Mouse (Mus musculus) lung, postnatal 0 days (tissue): ENCODE results near the gene Rpl13a. TPM values are rescaled to one million over a fixed set of nuclear protein-coding genes. Genes with fewer than 3 reads are reported as not detected.

Experiments used
- ATAC-seq: fragments of 200-750 bp; cut with Nextera tagmentation; 2 replicates; pipeline ENCODE4 v1.8.0; 2017; ENCODE audit warnings: moderate library complexity
- DNase-seq: peaks from one replicate; pipeline ENCODE4 v3.0.0-alpha.2; 2016; ENCODE audit warnings: low spot score
- H3K27ac ChIP-seq: fragments of 300-500 bp; sonication (generic); 2 replicates; pipeline ENCODE4 v1.5.1; 2014; ENCODE audit warnings: antibody characterized with exemption, mild to moderate bottlenecking, low read length, mixed read lengths
- H3K27me3 ChIP-seq: fragments of 300-500 bp; sonication (generic); replicated peaks from 2 replicates; pipeline ENCODE4 v1.6.1; 2014; ENCODE audit warnings: low read length, mixed read lengths; ENCODE audit not compliant: insufficient read depth
- H3K36me3 ChIP-seq: fragments of 300-500 bp; sonication (generic); 2 replicates; pipeline ENCODE4 v1.6.1; 2014; ENCODE audit warnings: low read length, mixed read lengths; ENCODE audit not compliant: insufficient read depth
- H3K4me1 ChIP-seq: fragments of 300-500 bp; sonication (generic); 2 replicates; pipeline ENCODE4 v1.6.1; 2014; ENCODE audit warnings: antibody characterized with exemption, low read depth, low read length, mixed read lengths; ENCODE audit not compliant: insufficient read depth
- H3K4me2 ChIP-seq: fragments of 300-500 bp; sonication (generic); replicated peaks from 2 replicates; pipeline ENCODE4 v1.6.1; 2014; ENCODE audit warnings: low read depth, mild to moderate bottlenecking, low read length, moderate library complexity, mixed read lengths
- H3K4me3 ChIP-seq: fragments of 300-500 bp; sonication (generic); 2 replicates; pipeline ENCODE4 v1.5.1; 2014; ENCODE audit warnings: low read depth, low read length
- H3K9ac ChIP-seq: fragments of 300-500 bp; sonication (generic); replicated peaks from 2 replicates; pipeline ENCODE4 v1.6.1; 2014; ENCODE audit warnings: low read depth, mild to moderate bottlenecking
- H3K9me3 ChIP-seq: fragments of 300-500 bp; sonication (generic); 2 replicates; pipeline ENCODE4 v1.6.1; 2016; ENCODE audit warnings: low read length, mixed read lengths
- CTCF ChIP-seq: IDR thresholded peaks from 2 replicates; pipeline ENCODE4 v1.5.1; 2016; ENCODE audit warnings: antibody characterized with exemption, mild to moderate bottlenecking
- EP300 ChIP-seq: IDR thresholded peaks from 2 replicates; pipeline ENCODE4 v1.6.1; 2016; ENCODE audit warnings: antibody characterized with exemption, mild to moderate bottlenecking, control low read depth
- WGBS: fragments of 180-500 bp; shearing (Covaris S2); extraction: QIAGEN DNeasy Blood & Tissue Kit; methylation state at CpG from one replicate; pipeline ENCODE4 v1.1.7; 2014; 5-methylcytosine and 5-hydroxymethylcytosine counted together
- polyA plus RNA-seq: library from polyadenylated mRNA; unstranded; fragments of >200 nt; fragmentation: Nextera tagmentation; extraction: Ambion mirVana; gene quantifications from 2 replicates; pipeline ENCODE4 v1.2.1, GENCODE M21; 2015

Rpl13a gene
- polyA plus RNA-seq, 1 experiment from 2014 or later = 1,148 TPM

GRCm38 (mm10) chr7:45107052-45107645 is 21.4 kb downstream of the Rpl13a start:
- no peaks in the 10 kb centered on the region for H3K9me3 ChIP-seq
- no peaks in the 10 kb centered on the region for H3K36me3 ChIP-seq
- H3K9ac ChIP-seq = no peak overlapping the region
- H3K4me2 ChIP-seq = no peak overlapping the region
- no peak overlapping the region for H3K4me3 ChIP-seq
- ATAC-seq = no peak
- TF ChIP-seq CTCF (no peak), EP300 (no peak)
- no peaks in the 10 kb centered on the region for H3K27me3 ChIP-seq
- 57% methylated on average over 5 of the region's 5 CpGs for WGBS
- H3K4me1 ChIP-seq = peaks cover 4% of the 10 kb centered on the region; the same call in 1 of the 2 replicates
- DNase-seq = no peak
- no peak overlapping the region for H3K27ac ChIP-seq

- Histone ChIP-seq H3K4me3 (no peak overlapping the region), H3K36me3 (no peaks in the 10 kb centered on the region), H3K9me3 (no peaks in the 10 kb centered on the region), H3K4me2 (no peak overlapping the region), H3K9ac (no peak overlapping the region), H3K4me1 (peaks cover 4% of the 10 kb centered on the region; the same call in 1 of the 2 replicates), H3K27ac (no peak overlapping the region), H3K27me3 (no peaks in the 10 kb centered on the region)
- 60% methylated on average over 6 of the region's 6 CpGs for WGBS
- TF ChIP-seq CTCF (no peak), EP300 (no peak)
- no peak for ATAC-seq
- no peak for DNase-seq
Observed at GRCm38 (mm10) chr7:45106441-45106840, 22.1 kb downstream of the Rpl13a start.

DNA sequence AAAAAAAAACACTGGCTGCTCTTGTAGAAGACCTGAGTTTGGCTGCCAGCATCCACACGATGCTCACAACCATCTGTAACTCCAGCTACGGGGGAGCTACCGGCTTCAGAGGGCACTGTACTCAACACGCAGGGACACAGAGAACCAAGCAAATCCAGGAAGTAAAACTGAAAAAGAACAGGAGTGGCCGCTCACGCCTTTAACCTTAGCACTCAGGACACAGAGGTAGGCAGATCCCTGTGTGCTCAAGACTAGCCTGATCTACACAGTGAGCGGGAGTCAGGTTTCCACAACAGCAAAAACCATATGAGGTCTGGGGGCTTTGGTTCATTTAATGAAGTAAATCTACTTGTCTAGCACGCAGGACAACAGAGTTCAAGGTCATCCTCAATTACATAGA is 23.1 kb downstream of the Rpl13a start:
- WGBS = 71% methylated on average over 8 of the region's 8 CpGs
- H3K36me3 ChIP-seq = no peaks in the 10 kb centered on the region
- DNase-seq (no peak), ATAC-seq (no peak)
- H3K4me2 ChIP-seq = no peak overlapping the region
- H3K27me3 ChIP-seq = no peaks in the 10 kb centered on the region
- no peak overlapping the region for H3K9ac ChIP-seq
- TF ChIP-seq EP300 = no peak
- no peak for TF ChIP-seq CTCF
- no peak overlapping the region for H3K4me3 ChIP-seq
- peaks cover 4% of the 10 kb centered on the region; the same call in 1 of the 2 replicates for H3K4me1 ChIP-seq
- no peak overlapping the region for H3K27ac ChIP-seq
- H3K9me3 ChIP-seq = no peaks in the 10 kb centered on the region

- ATAC-seq (no peak), DNase-seq (no peak)
- TF ChIP-seq CTCF (no peak), EP300 (no peak)
Observed at GRCm38 (mm10) chr7:45104941-45105340, 23.6 kb downstream of the Rpl13a start.

DNA sequence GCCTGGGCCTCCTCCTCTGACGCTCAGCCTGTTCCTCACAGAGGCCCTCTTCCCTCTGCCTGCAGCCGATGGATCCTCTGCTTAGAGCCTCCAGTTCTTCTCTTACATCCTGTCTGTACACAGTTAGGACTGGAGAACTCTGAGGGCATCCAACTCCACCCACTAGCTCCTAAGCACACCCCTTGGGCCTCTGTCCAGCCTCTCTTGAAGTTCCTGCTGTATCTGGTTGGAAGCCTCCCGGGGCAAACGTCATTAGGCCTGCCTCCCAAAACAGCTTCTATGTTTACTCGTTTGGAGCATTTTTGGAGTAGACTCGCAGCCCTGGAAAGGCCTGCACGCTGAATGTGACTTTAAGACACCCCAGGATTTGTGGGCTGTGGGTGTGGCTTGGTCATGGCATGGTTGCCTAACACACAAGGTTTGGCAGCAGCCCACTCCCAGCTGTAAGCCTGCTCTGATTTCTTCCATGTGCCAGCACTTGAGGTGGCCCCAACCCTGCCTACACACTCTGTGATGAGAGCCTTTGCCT is 24.8 kb downstream of the Rpl13a start, which contains the start of gene Fcgrt:
Fcgrt (minus strand) TSS at position 200 of the 529 bp plus-strand sequence.
- DNase-seq = peak; percentile 99
- TF ChIP-seq EP300 = peak; percentile 54; the same call in 1 of the 2 replicates
- 0 out of 2 replicates have a peak, but pooled peaks have one; percentile 17 for TF ChIP-seq CTCF
- peak within 1 kb of the TSS; percentile 69 for H3K4me2 ChIP-seq
- H3K4me1 ChIP-seq = peaks cover 4% of the 10 kb centered on the region; the same call in 1 of the 2 replicates
- no peaks in the 10 kb centered on the region for H3K9me3 ChIP-seq
- 6% methylated on average over 7 of the region's 7 CpGs for WGBS
- no peaks in the 10 kb centered on the region for H3K27me3 ChIP-seq
- peak; percentile 99 for ATAC-seq
- no peaks in the 10 kb centered on the region for H3K36me3 ChIP-seq
- peak within 1 kb of the TSS; percentile 60 for H3K9ac ChIP-seq
- H3K4me3 ChIP-seq = peak within 1 kb of the TSS; percentile 49
- H3K27ac ChIP-seq = peak within 1 kb of the TSS; percentile 91

More at GRCm38 (mm10) chr7:45104941-45105340, 23.6 kb downstream of the Rpl13a start:
- peaks cover 4% of the 10 kb centered on the region; the same call in 1 of the 2 replicates for H3K4me1 ChIP-seq
- H3K4me3 ChIP-seq = no peak overlapping the region
- WGBS = 64% methylated on average over 5 of the region's 5 CpGs
- H3K9me3 ChIP-seq = no peaks in the 10 kb centered on the region
- H3K27me3 ChIP-seq = no peaks in the 10 kb centered on the region
- H3K9ac ChIP-seq = no peak overlapping the region
- no peaks in the 10 kb centered on the region for H3K36me3 ChIP-seq
- H3K27ac ChIP-seq = no peak overlapping the region
- H3K4me2 ChIP-seq = no peak overlapping the region

DNA sequence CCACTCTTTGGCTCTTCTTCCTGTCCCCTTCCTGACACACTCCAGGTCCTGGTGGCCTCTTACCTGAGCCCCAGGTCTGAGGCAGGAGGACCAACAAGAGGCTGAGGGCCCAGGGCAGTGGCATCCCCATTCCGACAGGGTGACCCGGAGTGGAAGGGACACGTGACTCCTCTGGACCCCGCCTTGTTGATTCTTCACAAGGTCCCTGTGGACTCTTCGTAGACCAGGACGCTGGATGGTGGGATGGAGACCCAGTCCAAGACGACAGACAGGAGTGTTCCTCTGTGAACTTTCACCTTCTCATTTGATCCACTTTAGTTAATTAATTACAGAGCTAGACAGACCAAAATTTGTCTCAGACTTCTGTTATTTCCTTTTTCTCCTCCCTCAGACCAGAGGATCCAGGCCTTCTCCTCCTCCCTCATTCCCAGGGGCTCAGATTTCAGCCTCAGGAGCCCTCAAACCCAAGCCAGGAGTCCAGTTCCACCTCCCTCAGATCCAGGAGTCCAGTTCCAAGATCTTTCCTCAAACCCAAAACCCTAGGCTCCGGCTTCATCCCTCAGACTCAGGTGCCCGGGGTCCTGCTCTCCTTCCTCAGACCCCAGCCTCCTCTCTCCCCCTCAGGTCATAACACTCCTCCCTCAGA is 25.5 kb downstream of the Rpl13a start:
- 45% methylated on average over 9 of the region's 9 CpGs for WGBS
- DNase-seq (peak; percentile 52), ATAC-seq (0 out of 2 replicates have a peak, but pooled peaks have one; percentile 12)
- Histone ChIP-seq H3K9me3 (no peaks in the 10 kb centered on the region), H3K36me3 (no peaks in the 10 kb centered on the region), H3K27ac (peak overlapping the region; percentile 91), H3K9ac (peak overlapping the region; percentile 60), H3K4me1 (peaks cover 4% of the 10 kb centered on the region; the same call in 1 of the 2 replicates), H3K27me3 (no peaks in the 10 kb centered on the region), H3K4me2 (peak overlapping the region; percentile 69), H3K4me3 (peak overlapping the region; percentile 49)
- TF ChIP-seq CTCF (peak; percentile 5; the same call in 1 of the 2 replicates), EP300 (no peak)
